Mouse (Mus musculus): Measurements from ENCODE around the gene Pigm. TPM values are rescaled to one million over a fixed set of nuclear protein-coding genes. Genes with fewer than 3 reads are reported as not detected.

Pigm gene
- total RNA-seq, 2 experiments from 2014 or later: 15.3 to 16.2 TPM

Other genes with a start within 250 kb of the Pigm start
- 24.2 and 24.9 TPM in 2 replicates for gene Pex19, start 249.8 kb upstream of the Pigm start, total RNA-seq (2015)
- gene Pex19, start 249.8 kb upstream of the Pigm start, total RNA-seq (2017): 31.2 and 38.4 TPM in 2 replicates
- gene Dcaf8, start 228.5 kb upstream of the Pigm start, total RNA-seq (2015): 26.0 and 46.0 TPM in 2 replicates
- gene Dcaf8, start 228.5 kb upstream of the Pigm start, total RNA-seq (2017): 93.6 and 140 TPM in 2 replicates
- gene Pea15a, start 169.7 kb upstream of the Pigm start, total RNA-seq (2015): 3.1 and 4.9 TPM in 2 replicates
- 2.2 and 2.6 TPM in 2 replicates for gene Pea15a, start 169.7 kb upstream of the Pigm start, total RNA-seq (2017)
- gene Casq1, start 156.7 kb upstream of the Pigm start, total RNA-seq (2015): not detected in 2 replicates
- not detected in 2 replicates for gene Casq1, start 156.7 kb upstream of the Pigm start, total RNA-seq (2017)
- not detected in 2 replicates for gene Atp1a4, start 118.1 kb upstream of the Pigm start, total RNA-seq (2015)
- not detected in 2 replicates for gene Atp1a4, start 118.1 kb upstream of the Pigm start, total RNA-seq (2017)
- gene Igsf8, start 114.9 kb upstream of the Pigm start, total RNA-seq (2015): 28.8 and 29.7 TPM in 2 replicates
- 25.5 and 30.6 TPM in 2 replicates for gene Igsf8, start 114.9 kb upstream of the Pigm start, total RNA-seq (2017)
- gene Atp1a2, start 78.5 kb upstream of the Pigm start, total RNA-seq (2015): not detected in 2 replicates
- not detected in 2 replicates for gene Atp1a2, start 78.5 kb upstream of the Pigm start, total RNA-seq (2017)
- gene Kcnj9, start 47.2 kb upstream of the Pigm start, total RNA-seq (2015): not detected in 2 replicates
- gene Kcnj9, start 47.2 kb upstream of the Pigm start, total RNA-seq (2017): not detected in 2 replicates
- 0.20 and 0.24 TPM in 2 replicates for gene Kcnj10, start 35.3 kb upstream of the Pigm start, total RNA-seq (2015)
- gene Kcnj10, start 35.3 kb upstream of the Pigm start, total RNA-seq (2017): 0.04 and 0.14 TPM in 2 replicates
- 0.35 and 0.49 TPM in 2 replicates for gene Slamf9, start 98.8 kb downstream of the Pigm start, total RNA-seq (2015)
- gene Slamf9, start 98.8 kb downstream of the Pigm start, total RNA-seq (2017): 0.41 and 0.62 TPM in 2 replicates
- gene Igsf9, start 105.2 kb downstream of the Pigm start, total RNA-seq (2015): 0.10 TPM in 1 of 2 replicates, not detected in the other
- 0.30 TPM in 1 of 2 replicates, not detected in the other for gene Igsf9, start 105.2 kb downstream of the Pigm start, total RNA-seq (2017)
- 621 and 639 TPM in 2 replicates for gene Tagln2, start 123.5 kb downstream of the Pigm start, total RNA-seq (2015)
- gene Tagln2, start 123.5 kb downstream of the Pigm start, total RNA-seq (2017): 290 and 305 TPM in 2 replicates
- 0.12 TPM in 1 of 2 replicates, not detected in the other for gene Cfap45, start 144.3 kb downstream of the Pigm start, total RNA-seq (2015)
- not detected in 2 replicates for gene Cfap45, start 144.3 kb downstream of the Pigm start, total RNA-seq (2017)
- gene Vsig8, start 179.4 kb downstream of the Pigm start, total RNA-seq (2015): not detected in 2 replicates
- not detected in 2 replicates for gene Vsig8, start 179.4 kb downstream of the Pigm start, total RNA-seq (2017)
- gene Slamf8, start 214.0 kb downstream of the Pigm start, total RNA-seq (2015): 0.46 TPM in 1 of 2 replicates, not detected in the other
- 0.41 TPM in 1 of 2 replicates, not detected in the other for gene Slamf8, start 214.0 kb downstream of the Pigm start, total RNA-seq (2017)
- gene Fcrl6, start 226.0 kb downstream of the Pigm start, total RNA-seq (2015): not detected in 2 replicates
- gene Fcrl6, start 226.0 kb downstream of the Pigm start, total RNA-seq (2017): not detected in 2 replicates

Data from megakaryocyte progenitor cell, adult 5-6 weeks (primary cell).